Mouse (Mus musculus) heart, postnatal 10 days (tissue): ENCODE measurements at regions not wholly inside any gene's neighbourhood (a gene's known extent, or its start where the extent isn't known, plus 50 kb on each side); places are given as distances from the start of the nearest gene placed in this dataset.

Experiments used
- DNase-seq, 2 experiments: peaks; one replicate each; pipeline ENCODE4 v3.0.0; 2021
- intact Hi-C: fragments of 180-260 bp; cut with DNase I; formaldehyde crosslinking; loops from one replicate; pipeline ENCODE4 v1.15.1; 2025

DNA sequence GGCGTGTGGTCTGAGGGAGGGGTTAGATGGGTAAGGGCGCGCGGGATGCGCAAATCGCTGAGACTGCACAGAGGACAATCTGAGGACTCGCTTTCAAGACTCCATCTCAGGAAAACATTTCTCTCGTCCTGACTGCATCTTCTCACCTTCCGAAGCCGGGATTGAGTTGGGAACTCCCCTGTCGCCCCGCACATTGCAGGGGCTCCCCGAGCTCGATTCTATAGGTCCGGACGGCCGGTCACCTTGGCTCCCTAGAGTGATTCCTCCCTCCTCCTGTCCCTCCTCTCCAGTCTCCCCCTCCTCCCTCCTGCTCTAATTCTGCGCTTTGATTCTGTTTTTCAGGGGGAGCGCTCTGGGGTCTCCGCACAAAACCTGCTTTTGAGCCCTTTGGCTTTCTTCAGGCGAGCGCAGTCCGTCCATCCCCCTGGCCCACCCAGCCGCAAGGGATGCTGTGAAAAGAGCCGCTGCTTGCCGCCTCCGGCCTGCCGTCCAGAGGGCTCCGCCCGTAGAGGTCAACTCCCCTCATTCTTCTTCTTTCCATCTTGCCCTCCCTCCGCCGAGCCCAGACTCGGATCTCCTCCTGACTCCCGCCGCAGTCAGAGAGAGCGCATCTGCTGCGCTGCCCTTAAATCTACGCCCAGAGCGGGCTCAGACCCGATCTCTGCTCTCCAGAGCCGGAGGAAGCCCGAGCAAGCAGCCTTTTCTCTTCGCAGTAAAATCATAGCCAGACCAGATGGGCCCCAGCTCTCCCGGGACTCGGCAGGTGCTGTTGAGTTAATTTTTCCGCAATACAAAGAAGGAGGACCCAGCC is 153.8 kb upstream of the Cypt12 start:
- intact Hi-C loops = loop anchor here (10.0 kb wide), 1 partner anchor 180 kb away; no protein-coding TSS in a partner anchor

DNA sequence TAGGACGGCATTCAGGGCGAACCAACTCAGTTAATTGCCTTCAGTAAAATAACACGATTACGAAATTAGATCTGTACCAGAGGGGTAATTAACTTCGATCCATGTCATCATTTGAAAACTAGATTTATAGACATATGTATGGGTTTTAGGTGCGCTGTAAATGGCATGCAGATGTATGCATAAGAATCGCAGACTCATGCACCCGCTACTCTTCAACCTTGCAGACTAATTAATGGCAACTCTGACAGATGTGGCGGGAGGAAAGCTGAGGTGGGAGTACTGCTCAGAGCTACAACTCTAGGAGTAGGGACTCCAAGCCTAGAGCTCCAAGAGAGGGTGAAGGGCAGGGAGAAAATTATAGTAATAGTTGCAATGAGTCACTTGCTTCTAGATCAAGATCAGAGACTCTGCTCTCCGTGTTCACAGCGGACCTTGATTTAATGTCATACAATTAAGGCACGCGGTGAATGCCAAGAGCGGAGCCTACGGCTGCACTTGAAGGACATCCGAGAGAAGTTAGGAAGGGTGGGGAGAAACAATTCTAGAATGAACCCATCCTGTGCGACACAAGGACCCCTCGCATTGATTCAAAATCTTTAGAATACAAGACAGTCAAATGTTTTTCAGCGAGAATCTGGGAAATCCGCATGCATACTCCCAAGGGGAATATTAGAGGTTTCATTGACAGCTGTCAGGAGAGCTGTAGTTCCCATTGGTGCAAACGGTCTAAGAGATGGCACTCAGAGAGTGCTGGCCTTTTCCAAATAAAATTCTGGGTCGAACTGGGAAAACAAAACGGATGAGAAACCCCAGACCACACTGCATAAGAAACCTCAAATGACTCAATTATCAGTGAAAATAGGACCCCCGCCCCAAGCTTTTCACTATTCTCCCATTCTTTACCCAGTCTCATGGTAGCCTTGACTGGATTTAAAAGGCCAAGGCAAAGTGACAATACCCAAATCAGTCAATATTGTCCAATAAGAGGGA is 152.6 kb upstream of the Cypt12 start:
- intact Hi-C loops = loop anchor here (10.0 kb wide), 1 partner anchor 181 kb away; no protein-coding TSS in a partner anchor

More for the DNA sequence above, 153.8 kb upstream of the Cypt12 start:
- no peak for DNase-seq

GRCm38 (mm10) chr3:17796766-17797165 is 151.4 kb upstream of the Cypt12 start:
- intact Hi-C loops = loop anchor here (10.0 kb wide), 1 partner anchor 182 kb away; no protein-coding TSS in a partner anchor
- DNase-seq = no peak

More for the DNA sequence above, 152.6 kb upstream of the Cypt12 start:
- DNase-seq = no peak

DNA sequence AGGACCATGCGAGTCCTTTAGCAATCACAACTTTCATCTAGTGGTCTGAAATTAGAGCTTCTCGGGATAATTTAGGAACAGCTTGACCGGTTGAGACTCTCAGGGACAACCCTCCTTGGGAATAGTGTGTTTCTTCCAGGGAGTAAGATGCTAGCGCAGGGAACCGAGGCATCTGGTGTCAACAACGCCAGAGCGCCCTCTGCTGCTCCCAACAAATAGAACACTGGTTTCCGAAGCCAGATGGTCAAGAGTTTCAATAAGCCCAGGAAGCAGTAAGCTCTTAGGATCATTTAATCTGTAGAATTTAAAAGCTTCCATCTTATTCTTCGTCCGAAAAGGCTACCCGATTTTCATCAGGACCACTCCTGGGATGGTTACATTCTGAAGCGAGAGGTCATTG is 149.8 kb upstream of the Cypt12 start:
- peak; percentile 23 to 39 for DNase-seq
- intact Hi-C loops = loop anchor here (2.0 to 10.0 kb wide), 2 partner anchors 184 to 982 kb away; no protein-coding TSS in a partner anchor

- DNase-seq = no peak
- intact Hi-C loops = loop anchor here (2.0 to 10.0 kb wide), 2 partner anchors 184 to 982 kb away; no protein-coding TSS in a partner anchor
Measured at GRCm38 (mm10) chr3:17799120-17799519, 149.1 kb upstream of the Cypt12 start.

DNA sequence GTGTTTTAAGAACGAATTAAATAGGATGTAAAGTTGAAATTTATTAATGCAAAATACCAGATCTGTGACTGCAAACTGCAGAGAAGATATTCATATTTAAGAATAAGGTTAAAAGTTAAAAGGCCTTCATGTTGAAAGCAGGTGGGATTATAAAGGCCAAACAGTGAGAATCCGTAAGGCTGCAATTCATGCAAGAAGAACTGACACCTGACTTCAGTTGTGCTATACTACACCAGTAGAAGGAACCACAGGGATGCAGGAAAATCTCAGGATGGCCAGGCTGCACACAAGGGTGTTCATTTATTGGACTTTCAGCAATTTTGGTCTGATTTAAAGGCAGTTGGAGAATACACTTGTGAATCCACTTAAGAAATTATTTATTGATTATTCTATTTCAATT is 147.4 kb upstream of the Cypt12 start:
- no peak for DNase-seq
- intact Hi-C loops = no loop called here

GRCm38 (mm10) chr3:17801479-17801878 is 146.7 kb upstream of the Cypt12 start:
- DNase-seq = no peak
- intact Hi-C loops = no loop called here

DNA sequence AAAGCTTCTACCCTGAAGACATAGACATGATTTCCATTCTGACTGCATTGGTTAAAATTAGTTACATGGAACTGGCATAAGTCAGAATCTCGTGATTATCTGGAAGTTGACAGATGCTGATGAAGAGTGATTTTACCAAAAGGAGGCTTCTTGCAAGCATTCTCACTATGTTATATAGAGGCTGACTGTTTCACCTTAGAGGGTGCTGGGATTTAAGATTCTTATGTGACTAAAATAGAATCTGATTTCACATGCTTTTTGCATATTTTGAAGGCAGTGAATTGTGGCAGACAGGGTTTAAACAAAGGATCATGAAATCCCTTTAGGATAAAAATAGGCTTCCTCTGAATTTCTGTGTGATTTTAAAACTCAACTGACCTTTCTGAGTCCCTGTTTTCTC is 143.0 kb upstream of the Cypt12 start:
- no peak for DNase-seq
- intact Hi-C loops = no loop called here

GRCm38 (mm10) chr3:17811290-17811689 is 136.9 kb upstream of the Cypt12 start:
- no peak for DNase-seq
- intact Hi-C loops = no loop called here

DNA sequence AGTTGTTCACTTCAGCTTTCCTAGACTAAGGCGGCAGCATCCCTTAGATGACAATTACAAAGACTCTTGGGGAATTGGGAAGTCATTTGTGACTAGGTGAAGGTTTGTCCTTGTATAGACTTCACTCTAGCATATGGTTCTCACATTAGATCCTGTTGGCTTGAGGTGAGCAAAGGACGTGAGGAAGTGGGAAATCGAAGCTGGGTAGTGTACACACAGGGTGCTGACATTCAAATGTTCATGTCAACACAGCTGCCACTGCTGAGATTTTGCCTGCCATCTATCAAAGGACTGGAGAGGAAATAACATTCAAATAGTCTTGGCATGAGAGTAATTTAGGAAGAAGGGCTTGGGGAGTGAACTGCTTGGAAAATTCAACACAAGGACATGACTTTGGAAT is 124.0 kb upstream of the Cypt12 start:
- no peak for DNase-seq
- intact Hi-C loops = loop anchor here (1.0 to 10.0 kb wide), 4 partner anchors 1007 to 1799 kb away; no protein-coding TSS in a partner anchor

- peak; percentile 5 to 26 for DNase-seq
- intact Hi-C loops = loop anchor here (1.0 to 10.0 kb wide), 4 partner anchors 1007 to 1800 kb away; no protein-coding TSS in a partner anchor
Measured at GRCm38 (mm10) chr3:17824662-17825061, 123.5 kb upstream of the Cypt12 start.

DNA sequence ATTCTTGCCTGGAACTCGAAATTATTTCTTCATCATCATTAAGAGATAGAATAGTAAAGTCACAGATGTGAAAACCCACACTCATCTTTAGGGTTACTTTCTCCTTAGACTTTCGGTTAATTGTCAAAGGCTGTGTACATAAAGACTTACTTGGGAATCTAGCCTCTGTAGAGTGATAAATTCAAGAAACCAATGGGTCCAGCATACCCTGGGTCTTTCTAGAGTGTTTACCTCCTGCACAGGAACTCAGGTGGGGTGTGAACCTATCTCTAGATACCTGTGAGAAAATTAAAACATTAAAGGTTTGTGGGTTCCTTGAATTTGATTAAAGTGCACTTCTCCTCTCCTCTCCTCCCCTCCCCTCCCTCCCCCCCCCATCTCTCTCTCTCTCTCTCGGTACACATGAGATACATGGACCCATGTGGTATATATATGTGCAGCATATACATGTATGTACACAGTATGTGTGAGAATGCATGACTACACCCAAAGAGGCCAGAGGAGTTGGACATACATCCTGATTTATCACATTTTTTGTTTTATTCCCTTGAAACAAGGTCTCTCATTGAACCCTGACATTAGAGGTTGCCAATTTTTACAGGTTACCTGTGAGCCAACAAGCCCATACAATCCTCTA is 122.8 kb upstream of the Cypt12 start:
- intact Hi-C loops = loop anchor here (10.0 kb wide), 1 partner anchor 1801 kb away; no protein-coding TSS in a partner anchor
- no peak for DNase-seq

- intact Hi-C loops = loop anchor here (5.0 kb wide), 1 partner anchor 1228 kb away; no protein-coding TSS in a partner anchor
- DNase-seq = peak; percentile 41 to 69
Measured at GRCm38 (mm10) chr3:17834706-17835105, 113.5 kb upstream of the Cypt12 start.

- no peak for DNase-seq
- intact Hi-C loops = no loop called here
Measured at GRCm38 (mm10) chr3:17847609-17848008, 100.6 kb upstream of the Cypt12 start.

GRCm38 (mm10) chr3:17848181-17848580 is 100.0 kb upstream of the Cypt12 start:
- intact Hi-C loops = no loop called here
- peak in 1 of 2 experiments; percentile 5 for DNase-seq

- no peak for DNase-seq
Measured at GRCm38 (mm10) chr3:17862367-17862766, 85.8 kb upstream of the Cypt12 start.

DNA sequence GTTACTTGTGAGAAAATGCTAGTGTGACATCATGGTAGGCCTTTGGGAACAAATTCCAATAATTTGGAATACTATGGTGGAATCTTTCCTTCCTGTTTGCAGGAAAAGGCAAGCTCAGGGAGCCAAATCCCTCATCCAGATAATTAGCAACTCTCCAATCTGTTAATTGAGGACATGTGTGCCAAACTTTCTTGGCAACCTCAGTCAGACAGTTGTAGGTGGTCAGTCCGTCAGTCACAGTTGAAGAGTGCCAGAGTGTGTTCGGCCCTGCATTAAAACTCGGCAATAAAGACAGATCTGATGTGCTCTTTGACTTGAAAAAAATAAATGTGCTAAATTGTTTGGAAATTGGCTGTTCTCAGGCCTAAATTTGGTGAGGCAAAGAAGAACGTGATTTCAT is 83.1 kb upstream of the Cypt12 start:
- intact Hi-C loops = no loop called here
- DNase-seq = no peak

More at GRCm38 (mm10) chr3:17862367-17862766, 85.8 kb upstream of the Cypt12 start:
- intact Hi-C loops = no loop called here

GRCm38 (mm10) chr3:17870895-17871482 is 77.2 kb upstream of the Cypt12 start:
- intact Hi-C loops = no loop called here
- peak; percentile 1 to 7 for DNase-seq

DNA sequence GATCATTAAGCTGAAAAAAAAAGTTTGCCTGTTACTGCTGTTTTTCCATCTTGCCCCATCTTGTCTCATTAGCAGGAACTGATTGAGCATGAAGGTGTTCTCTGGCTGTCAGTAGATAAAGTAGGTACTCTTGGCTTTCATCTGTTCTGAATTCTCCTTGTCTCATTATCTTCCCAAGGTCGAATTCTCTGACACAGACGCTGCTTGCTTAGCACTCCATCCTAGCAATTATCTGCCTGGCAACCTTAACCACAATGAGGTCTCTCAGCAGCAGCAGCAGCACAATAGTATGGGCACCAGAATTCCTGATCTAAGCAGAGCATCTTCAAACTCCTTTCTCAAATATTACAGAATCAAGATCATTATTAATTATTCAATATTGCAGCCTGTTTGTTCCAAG is 52.3 kb upstream of the Cypt12 start:
- intact Hi-C loops = no loop called here
- no peak for DNase-seq

GRCm38 (mm10) chr3:17896756-17897155 is 51.5 kb upstream of the Cypt12 start:
- DNase-seq = no peak
- intact Hi-C loops = no loop called here
